Mouse (Mus musculus) inflammation-experienced regulatory T-cells, adult 6 months (primary cell): ENCODE measurements around the gene Klhl2. TPM values are rescaled to one million over a fixed set of nuclear protein-coding genes. Genes with fewer than 3 reads are reported as not detected.

Experiments used
- ATAC-seq: one replicate; pipeline ENCODE4 v1.8.0; 2017
- polyA plus RNA-seq, 3 experiments: library from polyadenylated mRNA; unstranded; fragments of 100-300 nt; shearing (Covaris generic); gene quantifications; one replicate each; pipeline ENCODE4 v1.2.1; 2017

Klhl2 gene
- polyA plus RNA-seq = 1 to 10 TPM; 4.5 to 7.6 (median 6.8) TPM

- peak; percentile 85 for ATAC-seq
Observed at GRCm38 (mm10) chr8:64849897-64850541, at the start of gene Klhl2. TSS of gene Klhl2 (minus strand) at chr8:64850017.

GRCm38 (mm10) chr8:64898710-64899109 lies 48.9 kb upstream of the Klhl2 start:
- ATAC-seq = no peak

- ATAC-seq = no peak
Observed at GRCm38 (mm10) chr8:64896731-64897130, 46.9 kb upstream of the Klhl2 start.

- ATAC-seq = no peak
Observed at GRCm38 (mm10) chr8:64880619-64881200, 30.9 kb upstream of the Klhl2 start.

- no peak for ATAC-seq
Observed at GRCm38 (mm10) chr8:64877630-64878312, 28.0 kb upstream of the Klhl2 start.

GRCm38 (mm10) chr8:64871469-64872165 lies 21.8 kb upstream of the Klhl2 start:
- ATAC-seq = peak; percentile 54

- ATAC-seq = no peak
Observed at GRCm38 (mm10) chr8:64870218-64870617, 20.4 kb upstream of the Klhl2 start.

- peak; percentile 7 for ATAC-seq
Observed at GRCm38 (mm10) chr8:64849091-64849896, 523 bp downstream of the Klhl2 start.

- no peak for ATAC-seq
Observed at GRCm38 (mm10) chr8:64848245-64848785, 1.5 kb downstream of the Klhl2 start.

GRCm38 (mm10) chr8:64847650-64848049 lies 2.2 kb downstream of the Klhl2 start:
- ATAC-seq = no peak

GRCm38 (mm10) chr8:64847241-64847640 lies 2.6 kb downstream of the Klhl2 start:
- ATAC-seq = no peak

GRCm38 (mm10) chr8:64845314-64845713 lies 4.5 kb downstream of the Klhl2 start:
- no peak for ATAC-seq

GRCm38 (mm10) chr8:64844043-64844481 lies 5.8 kb downstream of the Klhl2 start:
- no peak for ATAC-seq

GRCm38 (mm10) chr8:64843168-64843567 lies 6.6 kb downstream of the Klhl2 start:
- ATAC-seq = no peak

- ATAC-seq = no peak
Observed at GRCm38 (mm10) chr8:64841747-64842406, 7.9 kb downstream of the Klhl2 start.

GRCm38 (mm10) chr8:64839628-64840027 lies 10.2 kb downstream of the Klhl2 start:
- no peak for ATAC-seq

- ATAC-seq = no peak
Observed at GRCm38 (mm10) chr8:64835475-64836122, 14.2 kb downstream of the Klhl2 start.

- no peak for ATAC-seq
Observed at GRCm38 (mm10) chr8:64834071-64834877, 15.5 kb downstream of the Klhl2 start.

- ATAC-seq = no peak
Observed at GRCm38 (mm10) chr8:64832581-64833135, 17.2 kb downstream of the Klhl2 start.

- no peak for ATAC-seq
Observed at GRCm38 (mm10) chr8:64831656-64832055, 18.2 kb downstream of the Klhl2 start.
